Mouse (Mus musculus): Measurements from ENCODE around the gene Coro2a. TPM values are rescaled to one million over a fixed set of nuclear protein-coding genes. Genes with fewer than 3 reads are reported as not detected.

Gene Coro2a
- polyA plus RNA-seq (2014; fragmentation: Nextera tagmentation; extraction: Ambion mirVana), result 0.27 and 0.92 TPM in 2 replicates

DNA sequence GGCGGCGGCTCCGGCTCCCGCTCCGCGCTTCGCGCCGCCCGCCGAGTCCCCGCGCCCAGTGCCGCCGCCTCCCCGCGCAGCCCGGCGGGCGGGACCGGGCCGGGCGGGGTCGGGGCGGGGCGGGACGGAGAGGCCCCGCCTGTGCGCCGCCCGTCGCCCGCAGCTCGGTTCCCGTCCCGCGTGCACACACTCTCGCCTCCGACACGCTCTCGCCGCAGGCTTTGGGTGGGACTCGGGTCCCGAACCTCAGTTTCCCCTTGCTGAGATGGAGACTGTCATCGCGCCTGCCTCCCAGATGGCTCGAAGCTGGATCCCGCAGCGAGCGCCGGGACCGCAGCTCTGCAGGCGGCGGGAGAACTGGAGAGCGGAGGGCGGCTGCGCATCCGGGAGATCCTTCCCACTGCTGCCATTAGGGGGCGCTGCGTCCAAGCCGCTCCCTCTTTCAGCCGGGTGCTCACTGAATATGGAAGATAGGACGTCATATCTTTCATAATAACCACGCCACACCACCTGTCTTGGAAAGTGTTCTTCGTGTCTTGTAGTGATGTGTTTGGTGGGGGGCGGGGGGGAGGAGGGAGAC lies at the start of gene Coro2a:
TSS of gene Coro2a (minus strand) at position 359 of the 580 bp plus-strand sequence.
- WGBS, result under 1% methylated on average over 56 of the region's 66 CpGs
- ATAC-seq (ENCODE audit: insufficient number of reproducible peaks, insufficient read depth, low FRiP score, low read depth), result no peak
- peaks cover 92% of the 10 kb centered on the region for H3K27me3 ChIP-seq (ENCODE audit: control insufficient read depth, insufficient read depth, low read length)

DNA sequence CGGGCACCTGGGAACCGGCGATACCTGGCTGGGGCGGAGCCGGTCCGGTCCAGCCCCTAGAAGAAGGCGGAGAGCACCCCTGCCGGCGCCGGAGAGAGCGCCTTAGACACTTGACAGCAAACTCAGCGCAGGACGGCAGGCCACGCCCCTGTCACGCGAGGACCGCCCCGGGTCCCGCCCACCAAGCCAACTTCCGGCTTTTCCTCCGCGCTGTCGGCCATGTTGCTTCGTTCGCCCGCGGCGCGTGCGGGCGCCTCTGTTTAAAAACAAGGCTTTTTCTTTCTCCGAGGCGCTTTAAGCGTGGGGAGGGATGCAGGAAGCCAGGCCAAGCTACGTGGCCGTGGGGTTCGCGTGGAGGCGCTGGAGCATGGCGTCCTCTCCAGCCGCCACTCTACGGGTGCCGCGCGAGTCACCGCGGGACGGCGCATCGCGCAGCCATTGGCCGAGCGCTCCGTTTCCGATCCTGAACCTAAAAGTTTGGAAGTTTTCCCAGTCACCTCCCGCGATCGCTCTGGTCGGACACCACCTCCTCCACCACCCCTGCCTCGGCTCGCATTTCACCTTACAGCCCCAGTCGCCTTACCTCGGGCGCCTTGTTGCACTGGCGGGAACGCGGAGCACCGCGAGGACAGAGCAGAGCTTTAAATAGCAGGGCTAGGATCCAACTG lies 48.2 kb upstream of the Coro2a start, which contains the start of gene Tbc1d2:
TSS of gene Tbc1d2 (minus strand) at position 124 of the 668 bp plus-strand sequence.
- no peaks in the 10 kb centered on the region for H3K9me3 ChIP-seq (ENCODE audit: control insufficient read depth, low read length)
- H3K4me1 ChIP-seq (ENCODE audit: control insufficient read depth in 2 of 2, insufficient read depth in 2 of 2, low read length in 2 of 2), result peaks cover 6% of the 10 kb centered on the region in 2 experiments
- H3K36me3 ChIP-seq (ENCODE audit: control insufficient read depth, insufficient read depth, low read length), result no peaks in the 10 kb centered on the region
- WGBS, result under 1% methylated on average over 69 of the region's 69 CpGs
- peak within 1 kb of the TSS; percentile 96 for H3K4me2 ChIP-seq (ENCODE audit: low read length)
- peak within 1 kb of the TSS; percentile 75 to 82 for H3K4me3 ChIP-seq (ENCODE audit: control insufficient read depth in 1 of 2, insufficient read depth in 1 of 2, low read depth in 1 of 2, low read length in 2 of 2)
- H3K27ac ChIP-seq (replicated peaks in 1 of 2; ENCODE audit: control insufficient read depth in 1 of 2, insufficient read depth in 1 of 2, low read depth in 2 of 2, low read length in 2 of 2), result peak within 1 kb of the TSS; percentile 57 to 79
- H3K9ac ChIP-seq (ENCODE audit: low read length), result peak within 1 kb of the TSS; percentile 78
- peak; percentile 92 for ATAC-seq (ENCODE audit: insufficient number of reproducible peaks, insufficient read depth, low FRiP score, low read depth)
- H3K27me3 ChIP-seq (ENCODE audit: control insufficient read depth, insufficient read depth, low read length), result peaks cover 47% of the 10 kb centered on the region

More for the DNA sequence above, at the start of gene Coro2a:
- Histone ChIP-seq H3K9me3 (ENCODE audit: control insufficient read depth, low read length) (no peaks in the 10 kb centered on the region), H3K4me2 (ENCODE audit: low read length) (peak within 1 kb of the TSS; percentile 98), H3K9ac (ENCODE audit: low read length) (peak within 1 kb of the TSS; percentile 64), H3K4me1 (ENCODE audit: control insufficient read depth in 2 of 2, insufficient read depth in 2 of 2, low read length in 2 of 2) (peaks cover 4 to 5% of the 10 kb centered on the region in 2 experiments; a peak in 2 of 4 replicates), H3K27ac (replicated peaks in 1 of 2; ENCODE audit: control insufficient read depth in 1 of 2, insufficient read depth in 1 of 2, low read depth in 2 of 2, low read length in 2 of 2) (no peak within 1 kb of the TSS), H3K4me3 (ENCODE audit: control insufficient read depth in 1 of 2, insufficient read depth in 1 of 2, low read depth in 1 of 2, low read length in 2 of 2) (peak within 1 kb of the TSS; percentile 59 to 62), H3K36me3 (ENCODE audit: control insufficient read depth, insufficient read depth, low read length) (no peaks in the 10 kb centered on the region)

DNA sequence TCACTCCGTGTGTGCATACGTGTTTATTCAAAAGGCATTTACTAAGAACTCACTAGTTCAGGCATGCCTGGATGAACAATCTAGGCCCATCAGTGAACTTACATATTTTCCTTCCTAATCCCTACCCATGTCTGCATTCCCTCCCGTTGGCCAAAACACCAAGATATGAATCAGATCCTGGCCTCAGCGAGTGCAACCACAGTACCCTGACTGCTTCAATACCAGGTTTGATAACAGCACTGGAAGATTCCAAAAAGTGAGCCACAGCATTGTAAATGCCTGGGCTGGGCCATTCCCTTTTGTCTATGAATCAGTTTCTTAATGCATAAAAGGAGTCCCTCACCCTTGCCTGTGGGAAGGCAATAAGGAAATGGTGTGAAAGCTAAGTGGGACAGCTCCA lies 47.2 kb upstream of the Coro2a start:
- peaks cover 6% of the 10 kb centered on the region in 2 experiments for H3K4me1 ChIP-seq (ENCODE audit: control insufficient read depth in 2 of 2, insufficient read depth in 2 of 2, low read length in 2 of 2)
- H3K4me3 ChIP-seq (ENCODE audit: control insufficient read depth in 1 of 2, insufficient read depth in 1 of 2, low read depth in 1 of 2, low read length in 2 of 2), result peak overlapping the region; percentile 75 to 82; a peak in 2 of 4 replicates
- 59% methylated on average over 4 of the region's 4 CpGs for WGBS
- H3K9me3 ChIP-seq (ENCODE audit: control insufficient read depth, low read length), result no peaks in the 10 kb centered on the region
- H3K36me3 ChIP-seq (ENCODE audit: control insufficient read depth, insufficient read depth, low read length), result no peaks in the 10 kb centered on the region
- ATAC-seq (ENCODE audit: insufficient number of reproducible peaks, insufficient read depth, low FRiP score, low read depth), result no peak
- peak overlapping the region; percentile 96 for H3K4me2 ChIP-seq (ENCODE audit: low read length)
- peaks cover 40% of the 10 kb centered on the region for H3K27me3 ChIP-seq (ENCODE audit: control insufficient read depth, insufficient read depth, low read length)
- H3K27ac ChIP-seq (replicated peaks in 1 of 2; ENCODE audit: control insufficient read depth in 1 of 2, insufficient read depth in 1 of 2, low read depth in 2 of 2, low read length in 2 of 2), result no peak overlapping the region
- no peak overlapping the region for H3K9ac ChIP-seq (ENCODE audit: low read length)

DNA sequence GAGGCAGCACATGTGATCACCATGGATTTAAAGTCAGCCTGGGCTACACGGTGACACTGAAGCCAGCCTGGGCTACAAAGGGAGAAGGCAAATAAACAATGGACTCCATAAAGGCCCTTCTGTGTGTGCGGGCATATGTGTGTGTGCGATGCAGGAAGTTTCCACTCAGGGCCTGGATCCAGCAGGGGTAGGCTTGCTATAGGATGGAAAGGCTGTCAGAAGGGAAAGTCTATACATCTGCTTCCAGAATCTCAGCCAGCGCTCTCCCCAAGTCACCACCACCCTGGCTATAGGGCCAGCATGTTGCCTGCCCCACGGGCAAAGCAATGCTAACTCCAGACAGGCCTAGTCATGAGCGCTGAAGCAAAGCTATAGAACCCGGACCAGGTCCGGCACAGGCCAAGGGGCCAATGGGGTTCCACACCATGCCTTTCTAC lies 41.7 kb upstream of the Coro2a start:
- Histone ChIP-seq H3K27me3 (ENCODE audit: control insufficient read depth, insufficient read depth, low read length) (peaks cover 4% of the 10 kb centered on the region), H3K4me2 (ENCODE audit: low read length) (no peak overlapping the region), H3K9me3 (ENCODE audit: control insufficient read depth, low read length) (no peaks in the 10 kb centered on the region), H3K4me3 (ENCODE audit: control insufficient read depth in 1 of 2, insufficient read depth in 1 of 2, low read depth in 1 of 2, low read length in 2 of 2) (no peak overlapping the region), H3K36me3 (ENCODE audit: control insufficient read depth, insufficient read depth, low read length) (no peaks in the 10 kb centered on the region), H3K4me1 (ENCODE audit: control insufficient read depth in 2 of 2, insufficient read depth in 2 of 2, low read length in 2 of 2) (peaks cover 2 to 3% of the 10 kb centered on the region in 2 experiments; a peak in 1 of 4 replicates), H3K27ac (replicated peaks in 1 of 2; ENCODE audit: control insufficient read depth in 1 of 2, insufficient read depth in 1 of 2, low read depth in 2 of 2, low read length in 2 of 2) (peak overlapping the region; percentile 51 to 59), H3K9ac (ENCODE audit: low read length) (no peak overlapping the region)
- no peak for ATAC-seq (ENCODE audit: insufficient number of reproducible peaks, insufficient read depth, low FRiP score, low read depth)
- 79% methylated on average over 8 of the region's 8 CpGs for WGBS

DNA sequence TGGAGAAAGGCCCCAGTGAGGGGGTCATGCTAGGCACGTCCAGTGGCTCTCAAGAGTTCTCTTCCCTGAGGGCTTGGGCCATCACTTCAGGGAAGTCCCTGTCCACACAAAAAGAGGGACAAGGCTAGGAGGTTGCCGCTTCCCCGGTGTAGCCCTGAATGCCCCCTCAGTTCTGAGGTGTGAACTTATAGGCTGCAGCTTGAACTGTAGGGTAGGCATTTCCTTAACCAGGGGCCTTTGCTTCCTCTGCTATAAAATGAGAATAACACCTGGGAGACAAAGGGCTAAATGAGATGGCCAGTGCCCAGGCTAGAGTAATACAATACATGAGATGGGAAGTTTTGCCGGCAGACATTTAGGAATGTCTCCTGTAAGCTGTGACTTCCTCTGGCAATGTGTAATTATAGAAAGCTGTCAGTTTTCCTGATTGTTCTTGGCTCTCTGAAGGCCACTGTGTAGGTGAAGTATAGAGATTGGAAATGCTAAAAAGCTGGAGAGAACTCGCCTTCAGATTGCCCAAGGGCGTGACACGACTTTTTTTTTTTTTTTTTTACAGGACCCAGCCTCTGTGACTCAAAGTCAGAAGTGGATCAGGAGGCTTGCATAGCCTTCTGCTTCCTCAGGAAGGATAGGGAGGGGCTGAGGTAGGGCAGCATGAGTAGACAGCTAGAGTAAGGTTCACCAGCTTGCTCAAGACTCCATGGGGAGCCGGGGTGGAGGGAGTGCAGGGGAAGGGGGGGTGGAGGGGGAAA lies 41.1 kb upstream of the Coro2a start:
- 58% methylated on average over 8 of the region's 8 CpGs for WGBS
- Histone ChIP-seq H3K9me3 (ENCODE audit: control insufficient read depth, low read length) (no peaks in the 10 kb centered on the region), H3K4me3 (ENCODE audit: control insufficient read depth in 1 of 2, insufficient read depth in 1 of 2, low read depth in 1 of 2, low read length in 2 of 2) (no peak overlapping the region), H3K27me3 (ENCODE audit: control insufficient read depth, insufficient read depth, low read length) (no peaks in the 10 kb centered on the region), H3K4me2 (ENCODE audit: low read length) (no peak overlapping the region), H3K4me1 (ENCODE audit: control insufficient read depth in 2 of 2, insufficient read depth in 2 of 2, low read length in 2 of 2) (peaks cover 2 to 3% of the 10 kb centered on the region in 2 experiments; a peak in 1 of 4 replicates), H3K27ac (replicated peaks in 1 of 2; ENCODE audit: control insufficient read depth in 1 of 2, insufficient read depth in 1 of 2, low read depth in 2 of 2, low read length in 2 of 2) (peak overlapping the region; percentile 33 to 53), H3K9ac (ENCODE audit: low read length) (no peak overlapping the region), H3K36me3 (ENCODE audit: control insufficient read depth, insufficient read depth, low read length) (no peaks in the 10 kb centered on the region)
- ATAC-seq (ENCODE audit: insufficient number of reproducible peaks, insufficient read depth, low FRiP score, low read depth), result no peak

DNA sequence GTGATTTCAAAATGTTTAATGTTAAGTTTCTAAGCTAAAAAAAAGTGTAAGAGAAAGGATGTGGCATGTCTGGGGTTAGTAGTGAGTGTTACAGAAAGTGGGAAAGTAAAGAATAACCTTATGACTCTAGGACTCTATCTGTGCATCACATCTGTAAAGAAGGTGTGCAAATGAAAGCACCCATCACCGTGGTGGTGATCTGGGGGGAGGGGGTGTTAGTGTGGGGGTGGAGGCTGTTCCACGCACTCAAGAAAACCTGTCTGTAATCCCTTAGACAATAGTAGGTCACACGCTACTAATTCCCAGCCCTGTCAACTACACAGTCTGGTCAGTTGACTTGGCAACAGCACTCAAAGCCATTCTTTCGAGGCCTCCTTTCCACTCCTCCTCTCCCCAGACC lies 39.3 kb upstream of the Coro2a start:
- no peak overlapping the region for H3K9ac ChIP-seq (ENCODE audit: low read length)
- H3K9me3 ChIP-seq (ENCODE audit: control insufficient read depth, low read length), result no peaks in the 10 kb centered on the region
- H3K27me3 ChIP-seq (ENCODE audit: control insufficient read depth, insufficient read depth, low read length), result no peaks in the 10 kb centered on the region
- H3K36me3 ChIP-seq (ENCODE audit: control insufficient read depth, insufficient read depth, low read length), result no peaks in the 10 kb centered on the region
- H3K4me2 ChIP-seq (ENCODE audit: low read length), result no peak overlapping the region
- peaks cover 2 to 3% of the 10 kb centered on the region in 2 experiments; a peak in 1 of 4 replicates for H3K4me1 ChIP-seq (ENCODE audit: control insufficient read depth in 2 of 2, insufficient read depth in 2 of 2, low read length in 2 of 2)
- WGBS, result 74% methylated on average over 4 of the region's 4 CpGs
- ATAC-seq (ENCODE audit: insufficient number of reproducible peaks, insufficient read depth, low FRiP score, low read depth), result no peak
- no peak overlapping the region for H3K27ac ChIP-seq (replicated peaks in 1 of 2; ENCODE audit: control insufficient read depth in 1 of 2, insufficient read depth in 1 of 2, low read depth in 2 of 2, low read length in 2 of 2)
- no peak overlapping the region for H3K4me3 ChIP-seq (ENCODE audit: control insufficient read depth in 1 of 2, insufficient read depth in 1 of 2, low read depth in 1 of 2, low read length in 2 of 2)

DNA sequence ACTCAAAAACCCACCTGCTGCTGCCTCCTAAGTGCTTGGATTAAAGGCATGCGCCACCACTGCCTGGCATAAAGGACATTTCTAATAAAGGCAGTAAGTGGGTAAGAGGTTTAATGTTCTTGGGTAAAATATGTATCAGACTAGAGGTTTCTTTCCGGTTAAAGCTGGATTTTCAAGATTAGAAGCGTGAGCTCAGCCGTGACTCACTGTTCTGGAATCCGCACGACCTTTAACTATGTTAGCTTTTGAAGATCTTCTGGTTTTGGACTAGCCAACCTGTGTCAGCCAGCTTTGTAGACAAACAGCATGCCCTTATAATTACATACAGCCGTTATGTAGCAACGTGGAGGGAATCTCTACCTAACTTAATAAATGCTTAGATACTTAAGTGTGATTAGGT lies 37.9 kb upstream of the Coro2a start:
- H3K9ac ChIP-seq (ENCODE audit: low read length), result no peak overlapping the region
- no peaks in the 10 kb centered on the region for H3K27me3 ChIP-seq (ENCODE audit: control insufficient read depth, insufficient read depth, low read length)
- WGBS, result 50% methylated on average over 8 of the region's 8 CpGs
- H3K4me3 ChIP-seq (ENCODE audit: control insufficient read depth in 1 of 2, insufficient read depth in 1 of 2, low read depth in 1 of 2, low read length in 2 of 2), result no peak overlapping the region
- ATAC-seq (ENCODE audit: insufficient number of reproducible peaks, insufficient read depth, low FRiP score, low read depth), result no peak
- H3K4me1 ChIP-seq (ENCODE audit: control insufficient read depth in 2 of 2, insufficient read depth in 2 of 2, low read length in 2 of 2), result peaks cover 2 to 3% of the 10 kb centered on the region in 2 experiments; a peak in 1 of 4 replicates
- H3K36me3 ChIP-seq (ENCODE audit: control insufficient read depth, insufficient read depth, low read length), result no peaks in the 10 kb centered on the region
- H3K4me2 ChIP-seq (ENCODE audit: low read length), result no peak overlapping the region
- H3K27ac ChIP-seq (replicated peaks in 1 of 2; ENCODE audit: control insufficient read depth in 1 of 2, insufficient read depth in 1 of 2, low read depth in 2 of 2, low read length in 2 of 2), result no peak overlapping the region
- H3K9me3 ChIP-seq (ENCODE audit: control insufficient read depth, low read length), result no peaks in the 10 kb centered on the region

All from heart, embryonic 14.5 days (tissue).